Mouse (Mus musculus): ENCODE data around the gene Wdr82.
"Not testable (repeated sequence)": the region's sequence is repeated elsewhere in the genome, so short reads cannot be mapped to it uniquely, and the experiment has no call there.

DNA sequence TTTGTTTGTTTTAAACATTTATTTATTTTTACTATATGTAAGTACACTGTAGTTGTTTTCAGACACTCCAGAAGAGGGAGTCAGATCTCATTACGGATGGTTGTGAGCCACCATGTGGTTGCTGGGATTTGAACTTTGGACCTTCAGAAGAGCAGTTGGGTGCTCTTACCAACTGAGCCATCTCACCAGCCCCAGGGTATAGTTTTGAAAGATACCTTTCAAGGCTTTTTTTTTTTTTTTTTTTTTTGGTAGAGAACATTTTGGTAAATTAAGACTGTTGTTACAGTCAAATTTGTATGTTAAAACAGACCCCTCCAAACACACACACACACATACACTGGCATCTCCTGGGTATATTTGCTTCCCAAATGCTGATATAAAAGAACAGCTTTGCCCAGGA lies 1.7 kb upstream of the Wdr82 start:
- not testable (repeated sequence) for TF ChIP-seq POLR2A (IDR thresholded peaks at IDR 0.05; ENCODE audit: borderline replicate concordance, control insufficient read depth, low read depth, low read length); CTCF (IDR thresholded peaks at IDR 0.05; ENCODE audit: control insufficient read depth, insufficient read depth, low read length)

Data from bone marrow, adult 2 months (tissue).